Mouse (Mus musculus) embryonic facial prominence, embryonic 10.5 days (tissue): ENCODE measurements at regions not wholly inside any gene's neighbourhood (a gene's known extent, or its start where the extent isn't known, plus 50 kb on each side); places are given as distances from the start of the nearest gene placed in this dataset.

Experiments used
- DNase-seq: peaks from one replicate; pipeline ENCODE4 v3.0.0-alpha.2; 2017; ENCODE audit warnings: low spot score
- H3K27ac ChIP-seq: fragments of 300-500 bp; sonication (generic); replicated peaks from 2 replicates; pipeline ENCODE4 v1.5.1; 2016; ENCODE audit warnings: mild to moderate bottlenecking
- H3K27me3 ChIP-seq: fragments of 300-500 bp; sonication (generic); replicated peaks from 2 replicates; pipeline ENCODE4 v1.6.1; 2016; ENCODE audit warnings: low read depth, mild to moderate bottlenecking; ENCODE audit not compliant: poor library complexity, severe bottlenecking
- H3K36me3 ChIP-seq: fragments of 300-500 bp; sonication (generic); replicated peaks from 2 replicates; pipeline ENCODE4 v1.6.1; 2016; ENCODE audit warnings: mild to moderate bottlenecking, moderate library complexity
- H3K4me1 ChIP-seq: fragments of 300-500 bp; sonication (generic); 2 replicates; pipeline ENCODE4 v1.6.1; 2016
- H3K4me3 ChIP-seq: fragments of 300-500 bp; sonication (generic); 2 replicates; pipeline ENCODE4 v1.5.1; 2016; ENCODE audit warnings: mild to moderate bottlenecking, moderate library complexity
- H3K9me3 ChIP-seq: fragments of 300-500 bp; sonication (generic); 2 replicates; pipeline ENCODE4 v1.6.1; 2016; ENCODE audit warnings: mild to moderate bottlenecking
- WGBS: fragments of 180-500 bp; shearing (Covaris S2); methylation state at CpG from one replicate; pipeline ENCODE4 v1.1.7; 2016; 5-methylcytosine and 5-hydroxymethylcytosine counted together

DNA sequence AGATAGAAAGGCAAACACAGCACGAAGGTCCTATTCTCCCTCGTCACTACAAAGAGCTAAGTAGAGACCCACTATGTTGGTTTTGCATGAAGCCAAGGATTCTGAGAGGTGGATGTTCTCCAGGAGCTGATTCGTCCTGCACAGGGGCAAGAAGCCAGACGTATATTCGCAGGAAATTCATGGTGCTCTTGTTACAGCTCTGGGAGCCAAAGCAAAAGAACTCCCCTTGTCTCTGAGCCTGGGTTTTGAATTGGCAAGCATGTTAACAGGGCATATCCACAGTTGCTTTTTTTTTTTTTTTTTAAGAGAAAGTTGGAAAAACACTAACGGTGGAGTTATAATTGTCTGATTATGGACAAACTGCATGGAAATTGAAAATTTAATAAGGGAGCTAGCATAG, 191.7 kb upstream of the Prickle1 start:
- H3K4me1 ChIP-seq, result peaks cover 22% of the 10 kb centered on the region
- H3K27me3 ChIP-seq, result no peaks in the 10 kb centered on the region
- DNase-seq, result no peak
- H3K27ac ChIP-seq, result no peak overlapping the region
- WGBS, result 94% methylated on average over 6 of the region's 6 CpGs
- H3K9me3 ChIP-seq, result no peaks in the 10 kb centered on the region
- H3K4me3 ChIP-seq, result no peak overlapping the region
- no peaks in the 10 kb centered on the region for H3K36me3 ChIP-seq

DNA sequence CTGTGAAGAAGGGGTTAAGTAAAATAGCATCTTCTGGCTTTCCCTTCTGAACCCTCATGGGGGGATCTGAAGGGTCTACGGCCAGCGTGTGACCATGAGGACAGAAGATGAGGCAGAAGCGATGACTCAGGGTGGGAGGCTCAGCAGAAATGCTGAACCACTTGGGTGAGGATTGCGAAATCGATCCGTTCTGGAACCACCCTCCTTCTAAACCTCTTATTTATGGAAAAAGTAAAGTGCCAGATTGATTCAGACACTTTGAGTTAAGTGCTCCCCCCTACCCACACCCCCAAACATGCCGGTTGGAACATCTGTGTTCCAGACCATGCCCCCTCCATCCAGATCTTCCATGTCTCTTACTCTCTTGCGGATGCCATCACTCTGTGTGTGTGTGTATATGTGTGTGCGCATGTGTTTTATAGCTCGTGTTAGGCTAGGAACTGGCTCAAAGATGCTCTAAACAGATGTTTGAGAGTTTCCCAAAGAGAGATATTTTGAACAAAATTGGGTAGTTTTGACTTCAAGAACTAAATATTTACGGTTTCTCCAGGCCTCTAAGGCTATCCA, 190.2 kb upstream of the Prickle1 start:
- Histone ChIP-seq H3K27ac (no peak overlapping the region), H3K36me3 (no peaks in the 10 kb centered on the region), H3K4me3 (no peak overlapping the region), H3K4me1 (peaks cover 8% of the 10 kb centered on the region), H3K27me3 (no peaks in the 10 kb centered on the region), H3K9me3 (no peaks in the 10 kb centered on the region)
- WGBS, result 91% methylated on average over 11 of the region's 11 CpGs
- DNase-seq, result no peak

DNA sequence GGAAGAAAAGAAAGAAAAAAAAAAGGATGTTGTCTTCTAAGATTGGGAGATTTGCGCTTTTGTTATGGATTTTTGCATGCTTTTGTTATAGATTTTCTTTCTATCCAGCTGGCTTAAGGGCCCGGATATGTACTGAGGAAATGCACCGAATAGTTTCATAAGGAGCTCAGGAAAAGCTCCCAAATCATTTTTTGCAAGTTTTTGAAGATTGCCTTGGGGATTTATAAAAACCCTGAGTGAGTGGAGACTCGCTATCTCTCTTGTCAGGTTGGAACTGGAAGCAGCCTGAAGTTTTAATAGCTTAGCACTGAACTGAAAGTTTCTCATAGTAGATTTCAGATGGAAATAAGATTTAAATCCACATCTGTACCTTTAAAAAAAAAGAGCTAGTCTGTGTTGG, 188.0 kb upstream of the Prickle1 start:
- Histone ChIP-seq H3K27me3 (no peaks in the 10 kb centered on the region), H3K9me3 (no peaks in the 10 kb centered on the region), H3K27ac (no peak overlapping the region), H3K36me3 (no peaks in the 10 kb centered on the region), H3K4me1 (peaks cover 6% of the 10 kb centered on the region; the same call in 1 of the 2 replicates), H3K4me3 (no peak overlapping the region)
- DNase-seq, result no peak
- 84% methylated on average over 4 of the region's 4 CpGs for WGBS

DNA sequence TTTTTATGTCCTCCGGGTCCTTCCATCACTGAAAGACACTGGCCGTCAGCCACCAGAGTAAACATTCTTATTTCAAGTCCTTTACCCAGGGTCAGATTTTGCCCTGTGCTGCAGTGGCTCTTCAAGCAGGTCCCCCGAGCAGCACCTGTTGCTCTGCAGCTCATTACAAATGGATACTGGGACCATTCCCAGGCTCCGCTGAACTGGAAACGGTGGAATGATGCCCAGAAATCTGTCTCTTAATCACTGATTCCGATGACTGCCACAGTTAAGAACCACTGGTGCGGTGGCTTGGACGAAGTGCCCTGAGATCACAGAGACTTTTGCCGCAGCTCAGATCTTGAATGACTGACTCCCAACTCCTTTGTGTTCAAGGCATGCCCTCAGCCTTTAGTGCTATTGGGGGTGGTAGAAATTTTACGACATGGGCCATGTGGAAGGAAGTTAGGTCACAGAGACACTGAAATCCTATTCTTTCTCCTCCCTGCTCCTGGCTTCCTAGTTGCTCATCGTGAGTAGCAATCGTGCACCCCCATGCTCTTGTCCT, 179.6 kb upstream of the Prickle1 start:
- Histone ChIP-seq H3K4me3 (no peak overlapping the region), H3K27ac (no peak overlapping the region), H3K9me3 (no peaks in the 10 kb centered on the region), H3K36me3 (no peaks in the 10 kb centered on the region), H3K4me1 (peaks cover 8% of the 10 kb centered on the region; the same call in 1 of the 2 replicates), H3K27me3 (no peaks in the 10 kb centered on the region)
- no peak for DNase-seq
- 84% methylated on average over 12 of the region's 12 CpGs for WGBS

DNA sequence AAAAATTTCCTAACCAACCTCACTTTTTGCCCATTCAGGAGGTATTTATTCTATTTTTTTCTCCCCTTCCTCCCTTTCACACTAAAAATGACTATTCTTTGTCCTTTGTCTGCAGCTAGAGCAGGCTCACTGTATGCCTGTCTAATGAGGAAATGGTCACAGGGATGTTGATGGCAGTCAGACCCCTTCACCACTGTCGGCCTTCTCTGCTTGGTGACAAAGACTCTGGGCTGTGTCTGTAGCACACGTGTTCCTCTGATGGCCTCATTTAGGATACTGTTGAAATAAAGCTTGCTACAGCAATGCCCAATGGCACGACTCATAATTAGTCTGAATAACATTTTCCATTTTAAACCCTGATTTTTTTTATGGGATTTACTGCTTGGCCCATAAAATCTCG, 178.6 kb upstream of the Prickle1 start:
- H3K27me3 ChIP-seq, result no peaks in the 10 kb centered on the region
- H3K9me3 ChIP-seq, result no peaks in the 10 kb centered on the region
- no peak overlapping the region for H3K4me3 ChIP-seq
- peaks cover 5% of the 10 kb centered on the region; the same call in 1 of the 2 replicates for H3K4me1 ChIP-seq
- 79% methylated on average over 4 of the region's 4 CpGs for WGBS
- no peaks in the 10 kb centered on the region for H3K36me3 ChIP-seq
- DNase-seq, result no peak
- no peak overlapping the region for H3K27ac ChIP-seq

DNA sequence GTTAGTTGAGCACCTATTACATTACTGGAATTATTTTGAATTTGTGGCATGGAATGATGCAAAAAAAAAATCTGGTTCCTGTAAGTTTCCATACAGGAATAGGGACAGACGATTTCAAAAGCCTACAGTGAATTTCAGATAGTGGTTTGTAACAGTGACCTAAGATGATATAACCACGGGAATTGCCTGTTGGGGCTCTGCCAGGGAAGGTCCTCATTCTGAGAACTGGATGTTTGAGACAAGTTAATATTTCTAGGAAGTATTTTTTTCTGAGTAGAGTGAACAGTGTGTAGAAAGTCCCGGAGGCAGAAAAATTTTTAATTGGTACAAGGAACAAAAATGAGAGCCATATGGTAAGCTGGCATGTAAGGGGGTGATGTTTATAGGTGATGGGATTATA, 171.3 kb upstream of the Prickle1 start:
- no peaks in the 10 kb centered on the region for H3K36me3 ChIP-seq
- H3K9me3 ChIP-seq, result no peaks in the 10 kb centered on the region
- H3K27me3 ChIP-seq, result no peaks in the 10 kb centered on the region
- H3K4me3 ChIP-seq, result no peak overlapping the region
- no peak overlapping the region for H3K27ac ChIP-seq
- 77% methylated on average over 3 of the region's 3 CpGs for WGBS
- no peaks in the 10 kb centered on the region for H3K4me1 ChIP-seq
- DNase-seq, result no peak

DNA sequence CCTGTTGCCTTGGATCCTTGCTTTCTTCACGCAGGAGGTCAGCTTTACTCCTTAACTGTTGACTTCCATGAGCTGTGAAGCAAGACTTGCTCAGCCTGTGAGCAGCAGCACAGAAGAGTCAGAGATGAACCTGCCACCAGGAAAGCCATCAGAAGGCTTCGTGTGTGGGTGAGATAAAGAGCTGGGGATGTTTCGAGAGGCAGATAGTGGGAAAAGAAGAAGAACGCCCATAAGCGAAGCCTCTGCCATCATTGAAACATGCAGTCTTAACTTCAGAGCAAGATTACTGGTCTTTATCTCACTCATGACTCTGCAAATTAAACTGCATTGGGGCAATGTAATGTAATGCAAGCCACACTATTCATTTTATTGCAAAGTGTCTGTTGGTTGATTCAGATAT, 167.4 kb upstream of the Prickle1 start:
- 89% methylated on average over 5 of the region's 5 CpGs for WGBS
- H3K27ac ChIP-seq, result no peak overlapping the region
- H3K36me3 ChIP-seq, result no peaks in the 10 kb centered on the region
- no peaks in the 10 kb centered on the region for H3K9me3 ChIP-seq
- H3K4me3 ChIP-seq, result no peak overlapping the region
- DNase-seq, result no peak
- H3K27me3 ChIP-seq, result no peaks in the 10 kb centered on the region
- H3K4me1 ChIP-seq, result no peaks in the 10 kb centered on the region

DNA sequence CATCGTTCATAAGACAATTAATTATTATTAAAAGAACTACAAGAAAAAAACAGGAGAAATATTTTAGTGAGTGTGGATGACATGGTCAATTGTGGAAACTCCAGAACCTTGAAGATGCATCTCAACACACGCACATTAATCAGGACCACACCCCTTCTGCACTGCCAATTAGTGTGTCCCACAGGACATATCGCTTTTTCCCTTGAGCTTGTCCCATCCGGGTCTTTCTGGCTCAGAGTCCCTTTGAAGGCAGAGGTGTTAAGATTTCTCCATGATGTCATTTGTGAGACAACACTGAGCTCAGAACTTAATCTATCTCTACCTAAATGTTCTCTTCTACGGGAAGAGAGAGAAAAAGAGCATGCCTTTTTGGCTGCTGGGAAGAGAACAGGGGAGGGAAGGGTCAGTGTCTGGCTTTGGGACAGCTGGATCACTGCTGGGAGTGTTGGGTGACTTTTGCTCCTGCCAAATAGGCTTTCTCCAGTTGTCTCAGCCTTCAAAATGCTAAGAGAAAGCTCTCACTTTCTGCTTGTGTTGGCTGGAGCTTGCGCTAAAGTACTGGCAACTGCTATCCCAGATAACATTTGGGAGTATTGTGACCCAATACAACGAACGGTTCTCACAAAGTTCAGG, 162.6 kb upstream of the Prickle1 start:
- Histone ChIP-seq H3K27me3 (no peaks in the 10 kb centered on the region), H3K4me3 (no peak overlapping the region), H3K4me1 (no peaks in the 10 kb centered on the region), H3K27ac (no peak overlapping the region), H3K36me3 (no peaks in the 10 kb centered on the region), H3K9me3 (no peaks in the 10 kb centered on the region)
- DNase-seq, result no peak
- 85% methylated on average over 8 of the region's 8 CpGs for WGBS

DNA sequence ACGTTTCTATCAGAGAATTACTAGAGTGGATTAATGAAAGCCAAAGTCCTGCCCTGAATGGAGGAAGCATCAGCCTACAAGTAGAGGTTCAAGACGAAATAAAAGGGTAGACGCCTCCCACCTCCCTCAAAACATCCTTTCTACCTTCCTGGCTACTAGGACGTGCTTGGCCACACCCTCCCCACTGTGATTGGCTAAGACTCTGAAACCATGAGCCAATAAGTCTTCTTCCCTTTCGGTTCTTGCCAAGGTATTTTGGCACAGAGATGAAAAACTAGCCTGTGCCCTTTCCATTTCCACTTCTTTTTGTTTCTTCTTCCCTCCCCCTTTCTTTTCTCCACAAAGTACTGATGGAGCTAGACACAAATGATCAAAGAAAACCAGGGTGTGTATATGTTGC, 160.3 kb upstream of the Prickle1 start:
- Histone ChIP-seq H3K9me3 (no peaks in the 10 kb centered on the region), H3K27ac (no peak overlapping the region), H3K36me3 (no peaks in the 10 kb centered on the region), H3K4me3 (no peak overlapping the region), H3K27me3 (no peaks in the 10 kb centered on the region), H3K4me1 (peaks cover 5% of the 10 kb centered on the region)
- whole genome bisulfite sequencing, result 79% methylated on average over 5 of the region's 5 CpGs
- DNase-seq, result no peak

DNA sequence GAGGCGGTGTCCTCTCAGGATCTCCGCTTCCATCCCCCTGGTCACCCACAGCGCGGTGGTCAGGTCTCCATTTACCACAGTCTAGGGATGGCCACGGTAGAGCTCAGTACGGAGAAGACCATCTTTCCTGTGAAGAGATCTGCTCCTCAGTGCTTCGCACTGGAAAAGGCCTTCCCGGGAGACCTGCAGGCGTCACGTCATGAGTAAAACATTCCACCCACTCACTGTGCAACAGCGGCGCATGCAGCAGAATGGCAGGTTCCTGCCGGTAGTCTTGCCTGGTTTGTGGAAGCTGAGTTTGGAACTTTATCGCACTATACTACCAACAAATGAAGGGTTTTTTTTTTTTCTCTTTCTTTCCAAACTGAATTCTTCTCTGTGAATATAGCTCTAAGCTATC, 156.1 kb upstream of the Prickle1 start:
- WGBS, result 82% methylated on average over 14 of the region's 14 CpGs
- no peak overlapping the region; the same call in 1 of the 2 replicates for H3K27ac ChIP-seq
- no peak for DNase-seq
- peaks cover 9% of the 10 kb centered on the region for H3K4me1 ChIP-seq
- H3K27me3 ChIP-seq, result no peaks in the 10 kb centered on the region
- no peaks in the 10 kb centered on the region for H3K36me3 ChIP-seq
- peaks cover 5% of the 10 kb centered on the region; the same call in 1 of the 2 replicates for H3K9me3 ChIP-seq
- H3K4me3 ChIP-seq, result no peak overlapping the region

DNA sequence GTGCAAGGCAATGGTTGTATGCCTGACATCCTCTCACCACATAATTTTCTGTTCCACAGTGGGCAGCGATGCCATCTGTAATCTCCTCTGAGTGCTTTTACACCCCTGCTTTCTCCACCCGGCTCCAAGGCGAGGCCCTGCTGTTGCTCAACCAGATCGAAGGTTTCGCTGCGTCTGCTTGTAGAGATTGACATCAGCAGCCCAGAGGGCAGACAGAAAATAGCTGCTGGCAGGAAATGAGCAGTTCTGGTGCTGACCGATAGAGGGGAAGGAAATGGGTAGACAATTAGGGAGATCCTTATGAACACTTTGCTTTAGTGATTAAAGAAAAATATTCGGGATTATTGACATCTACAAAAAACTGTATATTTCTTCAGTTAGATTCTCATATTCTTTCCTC, 155.3 kb upstream of the Prickle1 start:
- WGBS, result 27% methylated on average over 8 of the region's 8 CpGs
- Histone ChIP-seq H3K4me3 (no peak overlapping the region), H3K4me1 (peaks cover 9% of the 10 kb centered on the region), H3K27ac (no peak overlapping the region; the same call in 1 of the 2 replicates), H3K36me3 (no peaks in the 10 kb centered on the region), H3K27me3 (no peaks in the 10 kb centered on the region), H3K9me3 (peaks cover 5% of the 10 kb centered on the region; the same call in 1 of the 2 replicates)
- DNase-seq, result peak; percentile 50

DNA sequence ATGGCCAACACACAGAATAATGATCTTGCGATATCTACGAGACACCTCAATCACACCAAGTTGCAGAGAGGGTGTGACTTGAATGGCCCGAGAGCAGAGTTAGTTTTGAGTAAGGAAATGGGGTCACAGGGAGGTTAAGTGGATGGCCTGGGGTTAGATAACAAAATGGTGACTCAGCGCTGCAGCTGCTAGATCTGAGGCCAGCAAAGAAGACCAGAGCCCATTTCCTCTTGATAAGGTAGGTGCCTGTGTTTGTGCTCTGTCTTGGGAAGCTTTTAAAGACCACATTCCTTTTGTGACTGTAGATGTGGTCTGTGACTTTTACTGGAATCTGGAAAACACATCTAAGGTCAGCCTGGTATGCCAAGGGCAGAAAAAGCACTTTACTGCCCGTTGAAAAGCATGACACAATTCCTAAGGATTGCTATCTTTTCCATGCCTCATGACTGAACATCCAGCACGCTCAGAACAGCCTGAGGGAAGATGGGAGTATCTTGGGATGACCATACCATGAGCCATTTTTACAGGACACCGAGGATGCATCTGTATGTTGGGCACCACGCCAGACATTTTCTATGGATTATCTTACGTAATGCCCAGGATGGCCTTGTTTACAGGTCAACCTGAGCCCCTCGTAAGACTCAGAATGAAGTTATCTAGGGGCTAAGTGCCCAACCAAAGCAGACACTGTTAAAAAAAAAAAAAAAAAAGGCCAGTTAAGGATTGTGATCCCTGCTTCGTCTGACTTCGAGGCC, 148.7 kb upstream of the Prickle1 start:
- Histone ChIP-seq H3K4me1 (peaks cover 9% of the 10 kb centered on the region), H3K27me3 (peaks cover 3% of the 10 kb centered on the region; the same call in 1 of the 2 replicates), H3K36me3 (no peaks in the 10 kb centered on the region), H3K9me3 (peaks cover 4% of the 10 kb centered on the region; the same call in 1 of the 2 replicates), H3K4me3 (no peak overlapping the region), H3K27ac (no peak overlapping the region)
- peak; percentile 32 for DNase-seq
- 46% methylated on average over 12 of the region's 12 CpGs for WGBS
